Mouse (Mus musculus) forebrain, embryonic 14.5 days (tissue): ENCODE data around the gene Gm10320. TPM values are rescaled to one million over a fixed set of nuclear protein-coding genes. Genes with fewer than 3 reads are reported as not detected.

Source experiments
- ATAC-seq: fragments of 200-750 bp; cut with Nextera tagmentation; 2 replicates; pipeline ENCODE4 v1.8.0; 2017; ENCODE audit warnings: mild to moderate bottlenecking, moderate library complexity
- DNase-seq: peaks from one replicate; pipeline ENCODE4 v3.0.0-alpha.2; 2015; ENCODE audit warnings: low spot score
- H3K27ac ChIP-seq: fragments of 300-500 bp; sonication (generic); 2 replicates; pipeline ENCODE4 v1.5.1; 2014; ENCODE audit warnings: low read depth, mild to moderate bottlenecking, control low read depth, low read length, moderate library complexity
- H3K27me3 ChIP-seq: fragments of 300-500 bp; sonication (generic); replicated peaks from 2 replicates; pipeline ENCODE4 v1.6.1; 2014; ENCODE audit warnings: low read length, control low read depth, mixed read lengths; ENCODE audit not compliant: control insufficient read depth, insufficient read depth
- H3K36me3 ChIP-seq: fragments of 300-500 bp; sonication (generic); 2 replicates; pipeline ENCODE4 v1.6.1; 2014; ENCODE audit warnings: low read length, control low read depth; ENCODE audit not compliant: control insufficient read depth, insufficient read depth
- H3K4me1 ChIP-seq: fragments of 300-500 bp; sonication (generic); 2 replicates; pipeline ENCODE4 v1.6.1; 2014; ENCODE audit warnings: antibody characterized with exemption, low read length, control low read depth; ENCODE audit not compliant: control insufficient read depth, insufficient read depth
- H3K4me2 ChIP-seq: fragments of 300-500 bp; sonication (generic); 2 replicates; pipeline ENCODE4 v1.6.1; 2014; ENCODE audit warnings: mild to moderate bottlenecking, control low read depth, low read length
- H3K4me3 ChIP-seq: fragments of 300-500 bp; sonication (generic); 2 replicates; pipeline ENCODE4 v1.5.1; 2014; ENCODE audit warnings: low read depth, low read length, control low read depth
- H3K9ac ChIP-seq: fragments of 300-500 bp; sonication (generic); 2 replicates; pipeline ENCODE4 v1.6.1; 2014; ENCODE audit warnings: mild to moderate bottlenecking, low read length, control low read depth, moderate library complexity
- H3K9me3 ChIP-seq: fragments of 300-500 bp; sonication (generic); replicated peaks from 2 replicates; pipeline ENCODE4 v1.6.1; 2016; ENCODE audit warnings: low read length, control low read depth, mixed read lengths; ENCODE audit not compliant: control insufficient read depth
- WGBS: fragments of 180-500 bp; shearing (Covaris S2); extraction: QIAGEN DNeasy Blood & Tissue Kit; methylation state at CpG from one replicate; pipeline ENCODE4 v1.1.7; 2014; 5-methylcytosine and 5-hydroxymethylcytosine counted together
- polyA plus RNA-seq: library from polyadenylated mRNA; unstranded; fragments of >200 nt; fragmentation: Nextera tagmentation; extraction: Ambion mirVana; gene quantifications from 2 replicates; pipeline ENCODE4 v1.2.1, GENCODE M21; 2014

Gene Gm10320
- polyA plus RNA-seq, 1 experiment from 2014 or later = 0.85 TPM

DNA sequence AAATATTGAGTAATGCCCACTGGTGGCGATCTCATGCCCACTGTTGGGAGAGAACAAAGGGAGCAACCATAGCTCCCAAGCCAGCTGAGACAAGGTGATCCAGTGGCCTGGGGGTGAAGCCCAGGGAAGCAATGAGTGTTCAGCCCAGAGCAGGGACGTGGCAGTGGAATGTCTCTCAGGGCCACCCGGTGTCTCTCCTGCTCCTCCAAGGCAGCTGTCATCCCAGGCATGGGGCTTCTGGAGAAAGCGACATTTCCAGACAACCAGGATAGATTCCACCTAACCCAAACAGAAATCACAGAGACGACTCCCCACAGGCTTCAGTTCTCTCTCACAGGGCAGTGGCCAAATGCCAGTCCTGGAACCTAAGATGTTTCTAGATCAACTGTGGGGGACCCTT, 6.4 kb downstream of the Gm10320 start:
- DNase-seq (no peak), ATAC-seq (no peak)
- no peak overlapping the region for H3K4me2 ChIP-seq
- no peaks in the 10 kb centered on the region for H3K36me3 ChIP-seq
- no peaks in the 10 kb centered on the region for H3K4me1 ChIP-seq
- WGBS = 87% methylated on average over 5 of the region's 5 CpGs
- no peaks in the 10 kb centered on the region for H3K9me3 ChIP-seq
- no peak overlapping the region for H3K27ac ChIP-seq
- no peak overlapping the region for H3K4me3 ChIP-seq
- H3K27me3 ChIP-seq = no peaks in the 10 kb centered on the region
- no peak overlapping the region for H3K9ac ChIP-seq

DNA sequence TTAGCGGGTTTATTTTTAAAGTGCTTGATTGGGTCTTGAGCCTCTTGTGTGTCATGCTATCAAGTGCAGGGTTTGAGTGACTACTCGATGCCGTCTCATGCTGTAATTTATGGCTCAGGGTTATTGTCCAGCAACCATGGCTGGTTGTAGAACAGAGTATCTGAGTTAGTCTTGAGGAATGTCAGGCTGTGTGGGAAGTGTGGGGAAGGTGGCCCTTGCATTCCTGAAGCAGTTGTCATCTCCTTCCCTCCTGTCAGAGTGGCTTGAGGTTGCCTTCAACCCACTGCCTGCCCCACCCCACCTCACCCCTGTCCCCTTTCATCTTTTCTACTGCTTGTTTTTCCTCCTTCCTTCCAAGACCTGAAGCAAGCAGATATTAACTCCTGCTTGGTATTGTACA, 13.8 kb downstream of the Gm10320 start:
- Histone ChIP-seq H3K27ac (no peak overlapping the region), H3K9me3 (no peaks in the 10 kb centered on the region), H3K4me3 (no peak overlapping the region), H3K9ac (no peak overlapping the region), H3K4me1 (peaks cover 3% of the 10 kb centered on the region), H3K4me2 (no peak overlapping the region), H3K36me3 (no peaks in the 10 kb centered on the region), H3K27me3 (no peaks in the 10 kb centered on the region)
- 94% methylated on average over 3 of the region's 3 CpGs for WGBS
- no peak for DNase-seq
- no peak for ATAC-seq

DNA sequence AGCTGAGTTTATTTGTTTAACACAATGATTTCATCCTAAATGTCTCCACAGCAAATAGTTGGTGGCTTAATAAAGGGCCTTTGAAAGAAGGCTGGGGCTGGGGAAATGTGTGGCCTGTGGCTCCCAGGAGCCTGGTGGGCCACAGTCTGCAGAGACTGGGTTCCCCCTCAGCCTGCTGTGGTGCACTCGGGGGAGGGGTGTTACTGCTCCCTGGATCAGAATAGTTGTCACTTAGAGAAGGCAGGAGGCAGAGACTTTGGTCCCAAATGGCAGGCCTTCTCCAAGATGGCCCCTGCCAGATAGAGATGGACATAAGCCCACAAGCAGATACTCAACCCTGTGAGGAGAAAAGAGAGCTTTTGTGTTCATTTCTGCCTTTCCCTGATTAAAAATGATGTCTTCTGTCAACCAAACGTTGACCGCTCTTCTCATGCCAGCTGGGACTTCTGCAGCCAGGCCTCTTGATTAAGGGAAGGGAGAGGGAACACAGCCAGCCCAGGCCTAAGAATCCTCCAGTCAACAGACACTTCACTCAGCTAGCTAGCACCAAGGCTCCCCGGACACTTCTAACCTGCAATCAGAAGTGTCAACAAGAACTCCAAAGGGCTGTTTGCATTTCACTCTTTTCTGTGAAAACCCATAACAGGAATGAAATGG, 14.8 kb downstream of the Gm10320 start:
- Histone ChIP-seq H3K9me3 (no peaks in the 10 kb centered on the region), H3K4me2 (no peak overlapping the region), H3K9ac (no peak overlapping the region), H3K4me1 (peaks cover 3% of the 10 kb centered on the region), H3K27me3 (no peaks in the 10 kb centered on the region), H3K36me3 (no peaks in the 10 kb centered on the region), H3K27ac (no peak overlapping the region), H3K4me3 (no peak overlapping the region)
- 70% methylated on average over 4 of the region's 4 CpGs for WGBS
- ATAC-seq (no peak), DNase-seq (no peak)

DNA sequence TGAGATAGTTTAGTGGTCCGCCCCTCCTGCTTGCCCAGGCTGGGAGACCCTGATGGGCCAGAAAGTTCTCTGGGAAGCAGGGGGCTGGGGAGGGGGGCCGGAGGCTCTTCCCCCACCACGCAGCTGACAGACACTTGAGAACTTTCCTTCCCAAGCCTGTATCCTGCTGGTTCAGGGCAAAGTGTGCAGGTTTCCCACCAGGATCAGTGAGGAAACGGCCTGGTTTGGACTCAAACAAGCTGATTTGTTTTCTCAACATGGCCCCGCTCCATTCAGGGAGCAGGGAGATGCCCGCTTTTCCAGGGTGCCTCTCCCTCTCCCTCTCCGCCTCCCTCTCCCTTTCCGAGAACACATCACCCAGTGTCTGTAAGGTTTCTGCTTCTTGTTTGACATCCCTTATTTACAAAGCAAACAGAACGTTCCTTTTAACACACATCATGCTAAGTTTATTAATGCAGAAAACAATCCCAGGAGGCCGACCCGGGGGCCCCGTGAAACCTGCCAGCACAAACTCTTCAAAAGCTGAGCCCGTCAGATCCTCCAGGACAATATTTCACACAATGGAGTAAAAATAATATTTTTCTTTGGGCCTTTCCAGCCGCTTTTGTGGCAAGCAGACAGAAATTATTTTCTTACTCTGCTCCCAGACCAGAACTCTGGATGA, 15.5 kb downstream of the Gm10320 start:
- Histone ChIP-seq H3K36me3 (no peaks in the 10 kb centered on the region), H3K4me3 (no peak overlapping the region), H3K4me2 (no peak overlapping the region), H3K4me1 (peaks cover 3% of the 10 kb centered on the region), H3K9ac (no peak overlapping the region), H3K27me3 (no peaks in the 10 kb centered on the region), H3K27ac (no peak overlapping the region), H3K9me3 (no peaks in the 10 kb centered on the region)
- ATAC-seq (peak; percentile 37; the same call in 1 of the 2 replicates), DNase-seq (peak; percentile 33)
- 35% methylated on average over 14 of the region's 14 CpGs for WGBS

DNA sequence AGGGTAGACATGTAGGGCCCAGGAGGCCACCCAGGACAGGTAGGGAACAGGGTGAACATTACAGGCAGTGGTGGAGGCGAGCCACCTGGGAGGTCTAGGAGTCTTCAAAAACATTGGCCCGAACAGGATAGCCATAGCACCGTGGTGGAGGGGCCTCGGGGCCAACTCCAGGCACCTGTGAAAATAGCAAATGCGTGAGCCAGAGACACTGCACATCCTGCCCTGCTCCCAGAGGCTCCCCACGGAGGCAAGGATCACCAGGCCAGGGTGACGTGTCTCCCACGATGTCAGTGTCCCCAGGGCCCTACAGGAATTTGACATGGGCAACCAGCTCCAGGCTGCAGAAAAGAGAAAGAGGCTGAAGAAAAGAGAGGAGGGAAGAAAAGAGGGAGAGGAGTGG, 16.1 kb downstream of the Gm10320 start:
- no peaks in the 10 kb centered on the region for H3K9me3 ChIP-seq
- no peak overlapping the region for H3K4me3 ChIP-seq
- no peaks in the 10 kb centered on the region for H3K27me3 ChIP-seq
- peaks cover 3% of the 10 kb centered on the region for H3K4me1 ChIP-seq
- no peak overlapping the region for H3K27ac ChIP-seq
- ATAC-seq = no peak
- no peak overlapping the region for H3K9ac ChIP-seq
- no peak for DNase-seq
- no peak overlapping the region for H3K4me2 ChIP-seq
- 75% methylated on average over 8 of the region's 8 CpGs for WGBS
- H3K36me3 ChIP-seq = no peaks in the 10 kb centered on the region

DNA sequence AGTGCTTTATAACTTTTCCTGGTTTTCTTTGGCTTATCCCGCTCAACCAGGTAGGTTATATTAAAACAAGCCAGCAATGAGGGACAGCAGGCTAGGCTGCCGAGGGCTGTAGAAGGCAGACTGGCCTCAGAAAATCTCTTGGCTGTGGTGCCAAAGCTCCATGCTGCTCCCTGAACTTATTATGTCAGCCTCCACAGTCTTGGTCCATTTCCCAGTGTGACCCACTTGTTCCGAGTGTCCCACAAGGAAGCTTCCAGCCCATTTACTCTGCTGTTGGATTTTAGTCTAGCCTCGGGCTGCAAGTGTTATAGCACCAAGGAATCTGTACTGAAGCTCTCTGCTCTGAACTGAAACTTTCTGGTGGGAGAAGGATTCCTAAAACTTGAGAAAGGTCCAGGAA, 18.8 kb downstream of the Gm10320 start:
- H3K27ac ChIP-seq = no peak overlapping the region
- DNase-seq = no peak
- no peak overlapping the region for H3K4me3 ChIP-seq
- H3K9ac ChIP-seq = no peak overlapping the region
- no peaks in the 10 kb centered on the region for H3K36me3 ChIP-seq
- no peak for ATAC-seq
- no peaks in the 10 kb centered on the region for H3K9me3 ChIP-seq
- H3K4me2 ChIP-seq = no peak overlapping the region
- peaks cover 3% of the 10 kb centered on the region for H3K4me1 ChIP-seq
- H3K27me3 ChIP-seq = no peaks in the 10 kb centered on the region
- 83% methylated on average over 4 of the region's 4 CpGs for WGBS

DNA sequence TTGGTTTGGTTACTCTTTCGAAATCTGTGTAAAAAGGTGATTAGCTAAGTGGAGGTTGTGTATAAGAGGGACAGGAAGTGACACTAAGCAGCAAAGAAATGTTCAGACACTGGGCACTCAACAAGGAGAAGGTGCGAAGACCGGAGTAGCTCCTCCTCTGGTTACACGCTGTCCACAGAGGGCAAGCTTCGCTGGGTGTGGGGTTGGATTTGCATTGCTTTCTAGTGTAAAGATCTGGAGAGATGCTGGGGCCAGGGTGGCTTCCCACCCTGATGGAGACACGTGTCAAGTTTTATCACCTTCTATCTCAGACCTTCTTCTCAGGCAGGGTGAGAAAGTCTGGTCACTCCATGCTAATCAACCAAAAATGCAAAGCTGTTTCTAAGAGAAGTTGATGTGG, 20.0 kb downstream of the Gm10320 start:
- no peak overlapping the region for H3K9ac ChIP-seq
- 77% methylated on average over 6 of the region's 6 CpGs for WGBS
- H3K4me1 ChIP-seq = peaks cover 3% of the 10 kb centered on the region
- H3K4me3 ChIP-seq = no peak overlapping the region
- H3K27me3 ChIP-seq = no peaks in the 10 kb centered on the region
- H3K36me3 ChIP-seq = no peaks in the 10 kb centered on the region
- DNase-seq = no peak
- H3K27ac ChIP-seq = no peak overlapping the region
- no peak overlapping the region for H3K4me2 ChIP-seq
- ATAC-seq = no peak
- no peaks in the 10 kb centered on the region for H3K9me3 ChIP-seq

DNA sequence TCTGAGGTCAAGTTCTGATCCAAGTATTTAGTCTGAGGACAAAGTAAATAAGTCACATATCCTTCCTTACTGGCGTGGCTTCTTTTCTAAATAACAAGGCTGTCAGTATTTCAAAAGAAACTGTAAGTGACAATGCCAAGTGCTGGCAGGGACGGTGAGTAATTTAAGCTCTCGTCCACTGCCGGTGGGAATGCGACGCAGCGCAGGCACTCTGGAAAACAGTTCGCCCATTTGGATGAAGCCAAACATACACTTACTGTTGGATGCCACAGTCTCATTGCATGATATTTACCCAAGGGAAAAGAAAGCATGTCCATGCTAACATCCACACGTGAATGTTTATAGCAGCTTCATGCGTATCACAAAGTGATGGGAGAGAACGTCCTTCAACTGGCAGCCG, 21.5 kb downstream of the Gm10320 start:
- Histone ChIP-seq H3K27me3 (no peaks in the 10 kb centered on the region), H3K4me3 (no peak overlapping the region), H3K9ac (no peak overlapping the region), H3K9me3 (no peaks in the 10 kb centered on the region), H3K27ac (no peak overlapping the region), H3K4me2 (no peak overlapping the region), H3K4me1 (no peaks in the 10 kb centered on the region), H3K36me3 (no peaks in the 10 kb centered on the region)
- WGBS = 81% methylated on average over 12 of the region's 12 CpGs
- DNase-seq = no peak
- ATAC-seq = no peak

DNA sequence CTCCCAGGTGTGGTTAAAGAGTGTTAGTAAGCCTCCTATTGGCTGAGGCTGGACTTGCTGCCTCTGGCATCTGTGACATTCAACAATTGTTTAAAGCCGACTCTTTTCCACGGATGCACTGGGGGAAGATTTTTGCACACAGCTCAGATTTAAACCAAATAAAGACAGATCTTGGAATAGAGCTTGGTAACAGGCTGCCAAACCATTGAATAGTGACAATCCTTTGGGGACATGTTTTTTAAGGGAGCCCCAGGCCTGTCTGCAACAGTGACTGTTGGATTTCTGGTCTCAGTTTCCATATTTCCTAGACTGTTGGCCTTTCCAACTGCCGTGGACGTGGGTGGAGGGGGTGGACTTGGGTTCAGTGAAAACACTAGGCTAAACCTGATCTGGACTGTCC, 21.9 kb downstream of the Gm10320 start:
- Histone ChIP-seq H3K9ac (no peak overlapping the region), H3K36me3 (no peaks in the 10 kb centered on the region), H3K9me3 (no peaks in the 10 kb centered on the region), H3K27me3 (no peaks in the 10 kb centered on the region), H3K4me1 (no peaks in the 10 kb centered on the region), H3K27ac (no peak overlapping the region), H3K4me3 (no peak overlapping the region), H3K4me2 (no peak overlapping the region)
- DNase-seq (no peak), ATAC-seq (no peak)
- WGBS = 82% methylated on average over 4 of the region's 4 CpGs
